Mouse (Mus musculus): Measurements from ENCODE around the gene Icmt. TPM values are rescaled to one million over a fixed set of nuclear protein-coding genes. Genes with fewer than 3 reads are reported as not detected.

Icmt gene
- polyA plus RNA-seq, 1 experiment from 2014 or later, result 16.9 TPM

DNA sequence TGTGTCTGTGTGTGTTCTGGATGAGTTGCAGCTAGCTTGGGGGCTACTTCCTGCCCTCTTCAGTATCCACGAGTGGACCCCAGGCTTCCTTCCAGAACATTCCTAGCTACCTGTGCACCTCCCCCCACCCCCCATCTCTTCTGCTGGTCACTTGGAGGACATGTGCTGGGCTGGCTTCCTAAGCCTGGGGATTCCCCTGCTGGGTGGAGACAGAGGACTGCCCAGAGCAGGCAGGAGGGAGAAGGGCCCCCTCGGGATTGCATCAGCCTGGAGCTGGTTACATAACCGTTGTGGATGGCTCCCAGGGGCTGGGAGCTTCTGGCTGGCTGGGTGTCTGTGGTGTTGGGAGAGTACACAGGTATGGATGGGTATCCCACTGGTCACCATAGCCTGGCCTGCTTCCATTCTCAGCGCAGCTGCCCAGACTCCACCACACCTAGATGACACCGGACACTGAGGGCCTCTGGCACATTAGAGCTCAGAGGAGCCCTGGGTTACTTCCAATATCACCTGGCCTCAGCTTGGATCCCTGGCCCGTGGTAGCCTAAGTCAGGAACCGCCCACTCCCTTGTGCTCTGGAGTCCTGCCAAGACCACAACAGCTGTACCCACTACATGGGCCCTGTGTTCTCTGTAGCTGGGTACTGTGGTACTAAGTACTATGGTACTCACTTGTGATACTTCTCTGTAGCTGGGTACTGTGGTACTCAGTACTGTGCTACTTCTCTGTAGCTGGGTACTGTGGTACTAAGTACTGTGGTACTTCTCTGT is 48.3 kb downstream of the Icmt start:
- WGBS, result 32% methylated on average over 7 of the region's 7 CpGs
- Histone ChIP-seq H3K4me3 (ENCODE audit: low read depth, low read length) (no peak overlapping the region), H3K27me3 (replicated peaks; ENCODE audit: insufficient read depth, low read length) (peaks cover 8% of the 10 kb centered on the region), H3K4me1 (ENCODE audit: insufficient read depth, low read depth, low read length) (no peaks in the 10 kb centered on the region), H3K27ac (ENCODE audit: low read length) (no peak overlapping the region), H3K9me3 (ENCODE audit: low read length) (no peaks in the 10 kb centered on the region), H3K4me2 (replicated peaks; ENCODE audit: low read depth, low read length) (no peak overlapping the region), H3K36me3 (ENCODE audit: insufficient read depth, low read length) (no peaks in the 10 kb centered on the region), H3K9ac (replicated peaks; ENCODE audit: low read depth) (no peak overlapping the region)
- peak; percentile 82 for ATAC-seq
- DNase-seq (ENCODE audit: low spot score), result peak; percentile 76
- TF ChIP-seq CTCF (IDR thresholded peaks at IDR 0.05) (no peak), EP300 (IDR thresholded peaks at IDR 0.05) (no peak)

GRCm38 (mm10) chr4:152349837-152350381 is 52.9 kb downstream of the Icmt start:
- WGBS, result 3% methylated on average over 14 of the region's 17 CpGs
- Histone ChIP-seq H3K27ac (ENCODE audit: low read length) (no peak overlapping the region), H3K4me3 (ENCODE audit: low read depth, low read length) (no peak overlapping the region), H3K4me1 (ENCODE audit: insufficient read depth, low read depth, low read length) (no peaks in the 10 kb centered on the region), H3K27me3 (replicated peaks; ENCODE audit: insufficient read depth, low read length) (peaks cover 3% of the 10 kb centered on the region), H3K36me3 (ENCODE audit: insufficient read depth, low read length) (no peaks in the 10 kb centered on the region), H3K4me2 (replicated peaks; ENCODE audit: low read depth, low read length) (no peak overlapping the region), H3K9ac (replicated peaks; ENCODE audit: low read depth) (no peak overlapping the region), H3K9me3 (ENCODE audit: low read length) (no peaks in the 10 kb centered on the region)
- ATAC-seq, result no peak
- DNase-seq (ENCODE audit: low spot score), result no peak
- TF ChIP-seq EP300 (IDR thresholded peaks at IDR 0.05) (no peak), CTCF (IDR thresholded peaks at IDR 0.05) (no peak)

GRCm38 (mm10) chr4:152350722-152351421 is 53.8 kb downstream of the Icmt start:
- H3K4me3 ChIP-seq (ENCODE audit: low read depth, low read length), result no peak overlapping the region
- H3K36me3 ChIP-seq (ENCODE audit: insufficient read depth, low read length), result no peaks in the 10 kb centered on the region
- H3K27me3 ChIP-seq (replicated peaks; ENCODE audit: insufficient read depth, low read length), result peaks cover 3% of the 10 kb centered on the region
- 23% methylated on average over 8 of the region's 8 CpGs for WGBS
- no peak for DNase-seq (ENCODE audit: low spot score)
- H3K9me3 ChIP-seq (ENCODE audit: low read length), result no peaks in the 10 kb centered on the region
- no peak overlapping the region for H3K9ac ChIP-seq (replicated peaks; ENCODE audit: low read depth)
- no peak for TF ChIP-seq EP300 (IDR thresholded peaks at IDR 0.05)
- TF ChIP-seq CTCF (IDR thresholded peaks at IDR 0.05), result no peak
- ATAC-seq, result no peak
- no peaks in the 10 kb centered on the region for H3K4me1 ChIP-seq (ENCODE audit: insufficient read depth, low read depth, low read length)
- no peak overlapping the region for H3K27ac ChIP-seq (ENCODE audit: low read length)
- H3K4me2 ChIP-seq (replicated peaks; ENCODE audit: low read depth, low read length), result no peak overlapping the region

DNA sequence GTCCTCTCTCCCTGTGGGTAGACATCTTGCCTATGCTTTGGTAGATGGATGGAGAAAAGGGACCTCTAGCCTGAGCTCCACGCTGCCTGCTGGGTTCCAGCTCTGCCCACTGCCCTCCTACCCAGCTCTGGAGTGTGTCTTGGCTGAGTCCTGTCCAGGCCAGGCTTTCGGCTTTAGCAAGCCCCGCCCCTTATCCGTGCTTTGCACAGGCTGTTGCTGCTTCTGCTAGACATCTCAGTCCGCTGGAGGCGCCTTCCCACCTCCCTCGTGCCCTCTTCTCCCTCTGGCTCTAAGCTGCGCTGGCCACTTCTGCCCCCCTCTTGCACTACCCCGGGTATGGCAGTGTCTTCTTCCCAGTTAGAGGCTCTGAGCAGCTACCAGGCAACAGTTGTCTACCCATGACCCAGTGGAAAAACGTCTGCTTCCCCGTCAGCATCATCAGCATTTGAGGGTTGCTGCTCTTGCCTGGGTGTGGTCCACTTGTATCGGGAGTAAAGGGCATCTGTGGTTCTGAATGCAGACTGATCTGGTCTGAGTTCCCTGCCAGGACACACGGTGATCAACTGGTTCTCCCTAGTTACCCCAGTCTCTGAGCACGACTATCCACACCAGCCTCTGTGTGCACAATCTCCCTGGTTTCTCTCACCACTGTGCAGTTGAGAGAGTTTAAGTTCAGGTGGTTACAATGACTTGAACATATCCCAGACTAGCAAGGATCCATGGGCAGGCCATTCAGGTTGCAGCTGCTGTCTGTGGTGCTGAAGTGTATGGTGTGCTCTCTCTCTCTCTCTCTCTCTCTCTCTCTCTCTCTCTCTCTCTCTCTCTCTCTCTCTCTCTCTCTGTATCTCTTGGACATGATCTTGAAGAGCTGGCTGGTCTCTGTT is 54.6 kb downstream of the Icmt start:
- DNase-seq (ENCODE audit: low spot score) (peak; percentile 15), ATAC-seq (peak; percentile 12)
- Histone ChIP-seq H3K4me2 (replicated peaks; ENCODE audit: low read depth, low read length) (no peak overlapping the region), H3K36me3 (ENCODE audit: insufficient read depth, low read length) (no peaks in the 10 kb centered on the region), H3K9ac (replicated peaks; ENCODE audit: low read depth) (no peak overlapping the region), H3K4me1 (ENCODE audit: insufficient read depth, low read depth, low read length) (no peaks in the 10 kb centered on the region), H3K27ac (ENCODE audit: low read length) (no peak overlapping the region), H3K27me3 (replicated peaks; ENCODE audit: insufficient read depth, low read length) (peaks cover 3% of the 10 kb centered on the region), H3K9me3 (ENCODE audit: low read length) (no peaks in the 10 kb centered on the region), H3K4me3 (ENCODE audit: low read depth, low read length) (no peak overlapping the region)
- WGBS, result 13% methylated on average over 14 of the region's 14 CpGs
- TF ChIP-seq CTCF (IDR thresholded peaks at IDR 0.05) (no peak), EP300 (IDR thresholded peaks at IDR 0.05) (no peak)

DNA sequence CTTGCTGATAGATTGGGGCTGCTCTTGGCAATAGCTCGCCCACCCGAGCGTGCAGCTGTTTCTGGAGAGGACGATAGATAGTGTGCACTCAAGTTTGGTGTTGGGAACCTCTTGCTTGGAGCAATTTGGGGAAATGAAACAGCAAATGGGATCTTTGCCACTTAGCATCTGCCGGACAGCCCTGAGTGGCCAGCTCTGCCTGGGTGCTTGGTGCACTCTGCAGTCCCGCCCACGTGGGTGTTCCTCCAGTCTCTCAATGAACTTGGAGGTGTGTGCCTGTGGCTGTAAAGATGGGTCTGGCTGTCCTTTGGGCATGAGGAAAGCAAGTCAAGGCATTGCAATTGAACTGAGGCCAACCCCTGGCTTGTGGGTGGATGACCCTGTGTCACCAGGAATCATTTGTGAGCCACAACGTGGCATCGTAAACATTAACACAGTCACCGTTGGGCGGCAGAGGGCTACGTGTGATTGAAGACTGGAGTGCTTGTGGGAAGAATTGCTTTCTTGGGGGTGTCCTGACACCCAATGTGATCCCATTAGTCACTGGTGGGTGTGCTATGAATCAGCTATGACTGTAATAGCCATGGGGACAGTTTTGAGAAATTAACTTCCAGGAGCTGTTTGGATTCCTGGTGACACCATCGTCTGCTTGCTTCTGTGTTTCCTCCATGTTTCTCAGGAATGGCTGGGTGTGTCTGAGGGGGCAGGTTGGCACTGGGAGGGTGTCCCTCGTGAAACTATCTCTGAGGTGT is 57.0 kb downstream of the Icmt start:
- Histone ChIP-seq H3K9ac (replicated peaks; ENCODE audit: low read depth) (no peak overlapping the region), H3K4me2 (replicated peaks; ENCODE audit: low read depth, low read length) (no peak overlapping the region), H3K36me3 (ENCODE audit: insufficient read depth, low read length) (no peaks in the 10 kb centered on the region), H3K4me1 (ENCODE audit: insufficient read depth, low read depth, low read length) (no peaks in the 10 kb centered on the region), H3K9me3 (ENCODE audit: low read length) (no peaks in the 10 kb centered on the region), H3K27me3 (replicated peaks; ENCODE audit: insufficient read depth, low read length) (peaks cover 3% of the 10 kb centered on the region), H3K27ac (ENCODE audit: low read length) (no peak overlapping the region), H3K4me3 (ENCODE audit: low read depth, low read length) (no peak overlapping the region)
- no peak for ATAC-seq
- DNase-seq (ENCODE audit: low spot score), result no peak
- WGBS, result 63% methylated on average over 14 of the region's 14 CpGs
- no peak for TF ChIP-seq EP300 (IDR thresholded peaks at IDR 0.05)
- no peak for TF ChIP-seq CTCF (IDR thresholded peaks at IDR 0.05)
